ENCODE assay signal across 9 mouse cellular contexts in genomic region chr7:47077451-47077850, GRCm38 (mm10). TPM values are rescaled to one million over a fixed set of nuclear protein-coding genes. Genes with fewer than 3 reads are reported as not detected.
DNase-seq lines count a peak whose midpoint lies in the region; ATAC-seq and TF ChIP-seq lines count a peak whose summit lies in the region.
"Had no signal": no experiment of that assay in that cellular context is flagged by ENCODE, and none has a peak within 500 bp of the region (broad histone marks: within the 10 kb centered on the region; RNA-seq: fewer than 3 reads in every experiment).

No protein-coding gene starts in this region.

- no peak overlapping the region for H3K9ac ChIP-seq in heart, embryonic 11.5 days (ENCODE audit: low read depth, low read length)

- no peak for TF ChIP-seq POLR2A in embryonic fibroblast, embryonic 13.5 days (IDR thresholded peaks at IDR 0.05; ENCODE audit: low read depth, low read length)
- no peak for TF ChIP-seq POLR2A in spleen, adult 2 months (IDR thresholded peaks at IDR 0.05; ENCODE audit: low read depth, low read length)

- ATAC-seq in heart, embryonic 11.5 days (replicated peaks; ENCODE audit: insufficient number of reproducible peaks, low FRiP score, low TSS enrichment): no peak

- 0 out of 2 replicates have a peak, but pooled peaks have one; percentile 9 for TF ChIP-seq CTCF in embryonic fibroblast, embryonic 13.5 days (IDR thresholded peaks at IDR 0.05; ENCODE audit: borderline replicate concordance, insufficient read depth, low read length)
- TF ChIP-seq CTCF in spleen, adult 2 months (IDR thresholded peaks at IDR 0.05; ENCODE audit: extremely low read depth, insufficient read depth, insufficient read length, insufficient replicate concordance): peak; percentile 25; the same call in 1 of the 2 replicates

- intact Hi-C loops in heart, postnatal 14 days (cut with DNase I): loop anchor here (5.0 kb wide), 1 partner anchor 35 kb away; no protein-coding TSS in a partner anchor
- intact Hi-C loops in left cerebral cortex, postnatal 14 days (cut with DNase I): no loop called here

- H3K9me3 ChIP-seq in heart, embryonic 11.5 days (replicated peaks; ENCODE audit: control insufficient read depth, low read length): no peaks in the 10 kb centered on the region

- H3K36me3 ChIP-seq in heart, embryonic 11.5 days (ENCODE audit: control insufficient read depth, insufficient read depth, low read length): no peaks in the 10 kb centered on the region
- no peaks in the 10 kb centered on the region for H3K36me3 ChIP-seq in spleen, adult 2 months (ENCODE audit: control insufficient read depth, insufficient read depth, low read length)

- peak; percentile 57 to 66 for DNase-seq in heart, postnatal 14 days
- DNase-seq in urinary bladder, postnatal 14 days (ENCODE audit: low spot score): peak; percentile 27
- no peak for DNase-seq in urinary bladder, postnatal 10 days (ENCODE audit: low spot score)
- DNase-seq in spleen, adult 2 months (ENCODE audit: low read depth in 1 of 2, low spot score in 2 of 2): peak in 1 of 2 experiments; percentile 32
- no peak for DNase-seq in left cerebral cortex, postnatal 14 days (ENCODE audit: low spot score in 2 of 2)
- DNase-seq in right cerebral cortex, adult 2 months (ENCODE audit: low spot score in 2 of 2): no peak

- H3K27me3 ChIP-seq in heart, embryonic 11.5 days (ENCODE audit: control insufficient read depth, insufficient read depth, low read length): no peaks in the 10 kb centered on the region
- no peaks in the 10 kb centered on the region for H3K27me3 ChIP-seq in spleen, adult 2 months (ENCODE audit: control insufficient read depth, insufficient read depth, low read length)

- H3K4me1 ChIP-seq in heart, embryonic 11.5 days (ENCODE audit: control insufficient read depth, insufficient read depth, low read length): peaks cover 12% of the 10 kb centered on the region
- H3K4me1 ChIP-seq in embryonic fibroblast, embryonic 13.5 days (ENCODE audit: control insufficient read depth, insufficient read depth, low read length): 0 out of 2 replicates have a peak, but pooled peaks cover 3% of the 10 kb centered on the region
- no peaks in the 10 kb centered on the region for H3K4me1 ChIP-seq in spleen, adult 2 months (ENCODE audit: control insufficient read depth, insufficient read depth, insufficient read length)

- no peak overlapping the region for H3K4me2 ChIP-seq in heart, embryonic 11.5 days

- H3K27ac ChIP-seq in heart, embryonic 11.5 days (ENCODE audit: low read depth, low read length): no peak overlapping the region
- H3K27ac ChIP-seq in embryonic fibroblast, embryonic 13.5 days (ENCODE audit: insufficient read depth, low read length): no peak overlapping the region
- H3K27ac ChIP-seq in spleen, adult 2 months (ENCODE audit: insufficient read depth, low read length): no peak overlapping the region

- 71% methylated on average over 8 of the region's 8 CpGs for WGBS in heart, embryonic 11.5 days (ENCODE audit: insufficient replicate concordance)
- WGBS in spleen, adult 2 months: 72% methylated on average over 8 of the region's 8 CpGs

- H3K4me3 ChIP-seq in heart, embryonic 11.5 days (ENCODE audit: low read depth, low read length): no peak overlapping the region
- H3K4me3 ChIP-seq in embryonic fibroblast, embryonic 13.5 days (ENCODE audit: insufficient read depth, low read length): no peak overlapping the region
- H3K4me3 ChIP-seq in spleen, adult 2 months (ENCODE audit: extremely low read depth, insufficient read depth, insufficient read length): no peak overlapping the region

RNA-seq across cellular contexts. Expression of gene Tmem86a, which starts 27.1 kb away (rescaled TPM):
- 10 to 100 TPM; 26.4 to 31.0 TPM for total RNA-seq in heart, postnatal 14 days (2021)
- polyA plus RNA-seq in heart, embryonic 11.5 days (2014; fragmentation: Nextera tagmentation; extraction: Ambion mirVana): 13.7 and 15.5 TPM in 2 replicates
- polyA plus RNA-seq in embryonic fibroblast, embryonic 13.5 days (2011; ENCODE audit: insufficient read length, low read depth, missing spikeins): 13.2 and 19.5 TPM in 2 replicates
- 57.1 and 60.7 TPM in 2 replicates for polyA plus RNA-seq in spleen, adult 2 months (2012; rRNA removed)
- total RNA-seq in left cerebral cortex, postnatal 14 days (2021): 10 to 100 TPM; 17.4 to 18.8 TPM

RNA-seq across cellular contexts. Expression of gene Ptpn5, which starts 56.0 kb away (rescaled TPM):
- total RNA-seq in heart, postnatal 14 days (2021): not detected
- polyA plus RNA-seq in heart, embryonic 11.5 days (2014; fragmentation: Nextera tagmentation; extraction: Ambion mirVana): 0.07 and 0.15 TPM in 2 replicates
- polyA plus RNA-seq in embryonic fibroblast, embryonic 13.5 days (2011; ENCODE audit: insufficient read length, low read depth, missing spikeins): not detected in 2 replicates
- polyA plus RNA-seq in spleen, adult 2 months (2012; rRNA removed): 0.46 and 0.60 TPM in 2 replicates
- total RNA-seq in left cerebral cortex, postnatal 14 days (2021): 100 to 1,000 TPM; 129 to 131 TPM
- total RNA-seq: neutrophil, adult 5-6 weeks had no signal

Comparison
In these comparisons a context has a peak if more than half of its experiments do, and no peak if none do; other contexts are left out.
1. DNase-seq: peak in heart, postnatal 14 days (2 of 2) and urinary bladder, postnatal 14 days (single experiment); none in urinary bladder, postnatal 10 days (single experiment), left cerebral cortex, postnatal 14 days (0 of 2) and right cerebral cortex, adult 2 months (0 of 2).